Mouse (Mus musculus): ENCODE data around the gene Nrros. TPM values are rescaled to one million over a fixed set of nuclear protein-coding genes. Genes with fewer than 3 reads are reported as not detected.

Nrros gene
- total RNA-seq, 2 experiments from 2014 or later, result 7.9 to 8.9 TPM

GRCm38 (mm10) chr16:32164396-32165027 is 882 bp downstream of the Nrros start:
- DNase-seq (ENCODE audit: low spot score in 2 of 2), result no peak
- intact Hi-C loops (cut with DNase I), result loop anchor here (10.0 kb wide), 1 partner anchor 50 kb away; no protein-coding TSS in a partner anchor

GRCm38 (mm10) chr16:32163891-32164290 is 1.5 kb downstream of the Nrros start:
- no peak for DNase-seq (ENCODE audit: low spot score in 2 of 2)
- intact Hi-C loops (cut with DNase I), result loop anchor here (10.0 kb wide), 1 partner anchor 51 kb away; no protein-coding TSS in a partner anchor

GRCm38 (mm10) chr16:32163392-32163791 is 2.0 kb downstream of the Nrros start:
- no peak for DNase-seq (ENCODE audit: low spot score in 2 of 2)
- intact Hi-C loops (cut with DNase I), result loop anchor here (10.0 kb wide), 1 partner anchor 51 kb away; no protein-coding TSS in a partner anchor

GRCm38 (mm10) chr16:32160742-32161323 is 4.6 kb downstream of the Nrros start:
- intact Hi-C loops (cut with DNase I), result loop anchor here (10.0 kb wide), 1 partner anchor 54 kb away; no protein-coding TSS in a partner anchor
- no peak for DNase-seq (ENCODE audit: low spot score in 2 of 2)

GRCm38 (mm10) chr16:32158966-32159365 is 6.4 kb downstream of the Nrros start:
- DNase-seq (ENCODE audit: low spot score in 2 of 2), result no peak
- intact Hi-C loops (cut with DNase I), result no loop called here

GRCm38 (mm10) chr16:32157369-32157768 is 8.0 kb downstream of the Nrros start:
- no peak for DNase-seq (ENCODE audit: low spot score in 2 of 2)
- intact Hi-C loops (cut with DNase I), result no loop called here

- intact Hi-C loops (cut with DNase I), result no loop called here
- no peak for DNase-seq (ENCODE audit: low spot score in 2 of 2)
Measured at GRCm38 (mm10) chr16:32156719-32157118, 8.7 kb downstream of the Nrros start.

GRCm38 (mm10) chr16:32154437-32154836 is 11.0 kb downstream of the Nrros start:
- intact Hi-C loops (cut with DNase I), result no loop called here
- peak; percentile 71 to 94 for DNase-seq (ENCODE audit: low spot score in 2 of 2)

- intact Hi-C loops (cut with DNase I), result no loop called here
- no peak for DNase-seq (ENCODE audit: low spot score in 2 of 2)
Measured at GRCm38 (mm10) chr16:32153976-32154375, 11.4 kb downstream of the Nrros start.

GRCm38 (mm10) chr16:32147589-32148207 is 17.7 kb downstream of the Nrros start:
- intact Hi-C loops (cut with DNase I), result no loop called here

GRCm38 (mm10) chr16:32144592-32144991 is 20.8 kb downstream of the Nrros start:
- DNase-seq (ENCODE audit: low spot score in 2 of 2), result no peak
- intact Hi-C loops (cut with DNase I), result no loop called here

More at GRCm38 (mm10) chr16:32147589-32148207, 17.7 kb downstream of the Nrros start:
- DNase-seq (ENCODE audit: low spot score in 2 of 2), result no peak

- DNase-seq (ENCODE audit: low spot score in 2 of 2), result no peak
- intact Hi-C loops (cut with DNase I), result no loop called here
Measured at GRCm38 (mm10) chr16:32143766-32144165, 21.6 kb downstream of the Nrros start.

GRCm38 (mm10) chr16:32138954-32139353 is 26.4 kb downstream of the Nrros start:
- DNase-seq (ENCODE audit: low spot score in 2 of 2), result peak; percentile 19 to 73
- intact Hi-C loops (cut with DNase I), result no loop called here

GRCm38 (mm10) chr16:32135842-32136357 is 29.5 kb downstream of the Nrros start:
- intact Hi-C loops (cut with DNase I), result no loop called here
- DNase-seq (ENCODE audit: low spot score in 2 of 2), result no peak

- intact Hi-C loops (cut with DNase I), result no loop called here
Measured at GRCm38 (mm10) chr16:32133148-32133547, 32.2 kb downstream of the Nrros start.

GRCm38 (mm10) chr16:32130190-32130826 is 35.1 kb downstream of the Nrros start:
- DNase-seq (ENCODE audit: low spot score in 2 of 2), result no peak
- intact Hi-C loops (cut with DNase I), result no loop called here

More at GRCm38 (mm10) chr16:32133148-32133547, 32.2 kb downstream of the Nrros start:
- DNase-seq (ENCODE audit: low spot score in 2 of 2), result no peak

GRCm38 (mm10) chr16:32129449-32130189 is 35.8 kb downstream of the Nrros start:
- no peak for DNase-seq (ENCODE audit: low spot score in 2 of 2)
- intact Hi-C loops (cut with DNase I), result no loop called here

- intact Hi-C loops (cut with DNase I), result no loop called here
- DNase-seq (ENCODE audit: low spot score in 2 of 2), result no peak
Measured at GRCm38 (mm10) chr16:32127046-32127445, 38.3 kb downstream of the Nrros start.

- intact Hi-C loops (cut with DNase I), result no loop called here
Measured at GRCm38 (mm10) chr16:32125364-32125763, 40.0 kb downstream of the Nrros start.

More at GRCm38 (mm10) chr16:32125364-32125763, 40.0 kb downstream of the Nrros start:
- no peak for DNase-seq (ENCODE audit: low spot score in 2 of 2)
